Mouse (Mus musculus) embryo, embryonic 9.5 days (tissue): ENCODE results near the gene Olfr1355.
"Not testable (repeated sequence)": the region's sequence is repeated elsewhere in the genome, so short reads cannot be mapped to it uniquely, and the experiment has no call there.

Experiments
- DNase-seq: peaks from one replicate; pipeline ENCODE4 v3.0.0-alpha.2; 2017; ENCODE audit errors: extremely low spot score

Olfr1355 gene

GRCm38 (mm10) chr10:78875240-78875639 is at the start of gene Olfr1355:
TSS of gene Olfr1355 (plus strand) at chr10:78875540.
- DNase-seq: no peak

DNA sequence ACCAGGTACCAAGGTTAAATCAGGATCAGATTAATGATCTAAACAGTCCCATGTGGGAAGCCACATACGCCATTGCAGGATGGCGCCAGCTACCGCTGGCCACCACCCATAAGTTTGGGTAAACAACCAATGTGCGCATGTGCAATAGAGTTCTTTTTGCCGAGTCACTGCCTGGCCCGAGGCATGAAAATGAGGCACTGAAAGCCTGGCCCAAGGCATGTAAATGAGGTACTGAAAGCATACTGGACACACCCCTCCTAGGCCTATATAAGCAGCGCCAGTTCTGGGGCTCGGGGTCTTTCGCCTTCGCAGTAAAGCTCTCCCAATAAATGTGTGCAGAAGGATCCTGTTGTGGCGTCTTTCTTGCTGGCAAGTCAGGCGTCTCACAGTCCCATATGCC is 34.9 kb upstream of the Olfr1355 start:
- not testable (repeated sequence) for DNase-seq

DNA sequence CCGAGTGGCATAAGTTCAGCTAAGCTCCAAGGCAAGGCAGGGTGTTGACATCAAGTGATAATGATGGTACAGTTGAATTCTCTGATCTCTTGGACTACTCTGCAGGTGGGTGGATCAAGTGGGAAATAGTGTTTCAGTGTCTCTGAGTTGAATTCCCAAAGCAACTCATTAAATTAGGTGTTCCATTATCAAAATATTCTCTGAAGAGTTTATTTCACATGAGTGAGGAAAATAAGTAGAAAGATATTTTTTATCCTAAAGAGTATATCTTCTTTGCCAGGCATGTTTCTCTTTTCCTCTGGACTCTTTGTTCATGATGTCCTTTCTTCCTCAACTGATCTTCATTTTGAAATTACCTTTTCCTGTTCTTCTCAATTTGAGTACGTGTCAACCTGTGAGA is 23.3 kb upstream of the Olfr1355 start, which contains the start of gene Olfr1356:
Gene Olfr1356 (minus strand): TSS at position 101 of the 400 bp plus-strand sequence.
- no peak for DNase-seq

DNA sequence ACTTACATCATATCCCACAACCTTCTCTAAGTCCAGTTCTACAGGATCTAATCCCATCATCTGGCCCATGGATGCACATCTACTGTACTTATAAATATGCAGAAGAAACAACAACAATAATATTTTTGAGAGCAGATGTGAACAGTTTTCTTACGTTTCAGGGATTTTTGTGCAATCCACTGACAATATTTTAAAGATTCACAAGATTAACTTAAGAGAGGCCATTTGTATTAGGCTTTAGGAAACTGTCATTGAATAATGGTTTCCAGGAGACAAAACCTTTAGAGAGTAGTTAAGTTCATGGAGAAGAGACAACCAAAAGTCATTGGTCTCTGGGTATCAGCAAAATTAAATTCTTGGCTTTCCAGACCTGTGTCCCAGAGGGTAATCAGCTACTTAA is 37.5 kb downstream of the Olfr1355 start, which contains the start of gene Olfr1354:
Gene Olfr1354 (plus strand): TSS at position 301 of the 400 bp plus-strand sequence.
- not testable (repeated sequence) for DNase-seq
